Mouse (Mus musculus): ENCODE data around the gene Med4. TPM values are rescaled to one million over a fixed set of nuclear protein-coding genes. Genes with fewer than 3 reads are reported as not detected.
A peak's percentile ranks its signal among the peaks of the same experiment; 100 is the strongest.

Gene Med4
- polyA plus RNA-seq, 1 experiment from 2014 or later: 94.1 TPM

- Histone ChIP-seq H3K4me2 (no peak overlapping the region), H3K9ac (no peak overlapping the region), H3K36me3 (no peaks in the 10 kb centered on the region), H3K9me3 (no peaks in the 10 kb centered on the region), H3K4me3 (no peak overlapping the region), H3K4me1 (no peaks in the 10 kb centered on the region), H3K27me3 (no peaks in the 10 kb centered on the region), H3K27ac (no peak overlapping the region)
- no peak for ATAC-seq (ENCODE audit: borderline replicate concordance, extremely low read depth, low FRiP score, low TSS enrichment)
- WGBS: 37% methylated on average over 4 of the region's 4 CpGs
Observed at GRCm38 (mm10) chr14:73547034-73547433, 37.2 kb downstream of the Med4 start.

- no peaks in the 10 kb centered on the region for H3K9me3 ChIP-seq
- no peak within 1 kb of the TSS for H3K27ac ChIP-seq
- no peaks in the 10 kb centered on the region for H3K36me3 ChIP-seq
- no peaks in the 10 kb centered on the region for H3K4me1 ChIP-seq
- no peak within 1 kb of the TSS for H3K4me2 ChIP-seq
- no peak within 1 kb of the TSS for H3K4me3 ChIP-seq
- H3K9ac ChIP-seq: no peak within 1 kb of the TSS
- 73% methylated on average over 3 of the region's 3 CpGs for WGBS
- no peak for ATAC-seq (ENCODE audit: borderline replicate concordance, extremely low read depth, low FRiP score, low TSS enrichment)
- H3K27me3 ChIP-seq: no peaks in the 10 kb centered on the region
Observed at GRCm38 (mm10) chr14:73548051-73548450, 38.2 kb downstream of the Med4 start, which contains the start of gene Nudt15. Gene Nudt15, minus strand, starts transcription at chr14:73548242.

GRCm38 (mm10) chr14:73550291-73550690 is 40.5 kb downstream of the Med4 start:
- Histone ChIP-seq H3K4me3 (no peak overlapping the region), H3K4me2 (no peak overlapping the region), H3K4me1 (peaks cover 10% of the 10 kb centered on the region), H3K27ac (no peak overlapping the region), H3K36me3 (no peaks in the 10 kb centered on the region), H3K9ac (no peak overlapping the region), H3K9me3 (no peaks in the 10 kb centered on the region), H3K27me3 (no peaks in the 10 kb centered on the region)
- WGBS: 51% methylated on average over 3 of the region's 3 CpGs
- ATAC-seq (ENCODE audit: borderline replicate concordance, extremely low read depth, low FRiP score, low TSS enrichment): no peak

GRCm38 (mm10) chr14:73550732-73551131 is 40.9 kb downstream of the Med4 start:
- no peaks in the 10 kb centered on the region for H3K9me3 ChIP-seq
- H3K27me3 ChIP-seq: no peaks in the 10 kb centered on the region
- 64% methylated on average over 8 of the region's 8 CpGs for WGBS
- H3K4me2 ChIP-seq: no peak overlapping the region
- H3K36me3 ChIP-seq: no peaks in the 10 kb centered on the region
- H3K4me3 ChIP-seq: no peak overlapping the region
- H3K27ac ChIP-seq: no peak overlapping the region
- ATAC-seq (ENCODE audit: borderline replicate concordance, extremely low read depth, low FRiP score, low TSS enrichment): no peak
- peaks cover 10% of the 10 kb centered on the region for H3K4me1 ChIP-seq
- no peak overlapping the region for H3K9ac ChIP-seq

GRCm38 (mm10) chr14:73551164-73551563 is 41.3 kb downstream of the Med4 start:
- H3K27ac ChIP-seq: no peak overlapping the region
- no peak overlapping the region for H3K4me3 ChIP-seq
- 83% methylated on average over 6 of the region's 6 CpGs for WGBS
- ATAC-seq (ENCODE audit: borderline replicate concordance, extremely low read depth, low FRiP score, low TSS enrichment): no peak
- H3K27me3 ChIP-seq: no peaks in the 10 kb centered on the region
- H3K9ac ChIP-seq: no peak overlapping the region
- H3K9me3 ChIP-seq: no peaks in the 10 kb centered on the region
- peaks cover 3% of the 10 kb centered on the region for H3K36me3 ChIP-seq
- no peak overlapping the region for H3K4me2 ChIP-seq
- H3K4me1 ChIP-seq: peaks cover 10% of the 10 kb centered on the region

GRCm38 (mm10) chr14:73552341-73553121 is 42.7 kb downstream of the Med4 start:
- Histone ChIP-seq H3K4me1 (peaks cover 10% of the 10 kb centered on the region), H3K27me3 (no peaks in the 10 kb centered on the region), H3K4me3 (peak overlapping the region; percentile 94), H3K9ac (peak overlapping the region; percentile 90), H3K4me2 (peak overlapping the region; percentile 60), H3K36me3 (peaks cover 5% of the 10 kb centered on the region), H3K9me3 (no peaks in the 10 kb centered on the region), H3K27ac (peak overlapping the region; percentile 77)
- WGBS: 3% methylated on average over 57 of the region's 61 CpGs
- ATAC-seq (ENCODE audit: borderline replicate concordance, extremely low read depth, low FRiP score, low TSS enrichment): peak; percentile 98

- peak overlapping the region; percentile 94 for H3K4me3 ChIP-seq
- WGBS: under 1% methylated on average over 10 of the region's 10 CpGs
- H3K4me1 ChIP-seq: peaks cover 10% of the 10 kb centered on the region
- H3K9me3 ChIP-seq: no peaks in the 10 kb centered on the region
- peak overlapping the region; percentile 90 for H3K9ac ChIP-seq
- H3K4me2 ChIP-seq: peak overlapping the region; percentile 60
- no peaks in the 10 kb centered on the region for H3K27me3 ChIP-seq
- peak overlapping the region; percentile 77 for H3K27ac ChIP-seq
- peaks cover 5% of the 10 kb centered on the region for H3K36me3 ChIP-seq
- ATAC-seq (ENCODE audit: borderline replicate concordance, extremely low read depth, low FRiP score, low TSS enrichment): peak; percentile 55; the same call in 1 of the 2 replicates
Observed at GRCm38 (mm10) chr14:73553122-73553696, 43.4 kb downstream of the Med4 start.

Other genes starting within 250 kb of the Med4 start
- 14.5 and 18.4 TPM in 2 replicates for gene Rb1, start 184.2 kb upstream of the Med4 start, polyA plus RNA-seq (2015; fragmentation: Nextera tagmentation; extraction: Ambion mirVana)
- 797 and 873 TPM in 2 replicates for gene Itm2b, start 124.7 kb upstream of the Med4 start, polyA plus RNA-seq (2015; fragmentation: Nextera tagmentation; extraction: Ambion mirVana)
- gene Sucla2, start 15.3 kb downstream of the Med4 start, polyA plus RNA-seq (2015; fragmentation: Nextera tagmentation; extraction: Ambion mirVana): 109 and 116 TPM in 2 replicates
- gene Nudt15, start 38.2 kb downstream of the Med4 start, polyA plus RNA-seq (2015; fragmentation: Nextera tagmentation; extraction: Ambion mirVana): 5.7 and 6.0 TPM in 2 replicates
- not detected in 2 replicates for gene Gm21750, start 151.2 kb downstream of the Med4 start, polyA plus RNA-seq (2015; fragmentation: Nextera tagmentation; extraction: Ambion mirVana)

Data from lung, embryonic 15.5 days (tissue).